Mouse (Mus musculus) frontal cortex, postnatal 25 days (tissue): ENCODE results near the gene Ano6.

Experiments used
- DNase-seq, 2 experiments: peaks; one replicate each; pipeline ENCODE4 v3.0.0; 2022; ENCODE audit warnings: low spot score in 2 of 2

Ano6 gene

GRCm38 (mm10) chr15:95856684-95857595, 66.3 kb downstream of the Ano6 start:
- DNase-seq, result no peak

DNA sequence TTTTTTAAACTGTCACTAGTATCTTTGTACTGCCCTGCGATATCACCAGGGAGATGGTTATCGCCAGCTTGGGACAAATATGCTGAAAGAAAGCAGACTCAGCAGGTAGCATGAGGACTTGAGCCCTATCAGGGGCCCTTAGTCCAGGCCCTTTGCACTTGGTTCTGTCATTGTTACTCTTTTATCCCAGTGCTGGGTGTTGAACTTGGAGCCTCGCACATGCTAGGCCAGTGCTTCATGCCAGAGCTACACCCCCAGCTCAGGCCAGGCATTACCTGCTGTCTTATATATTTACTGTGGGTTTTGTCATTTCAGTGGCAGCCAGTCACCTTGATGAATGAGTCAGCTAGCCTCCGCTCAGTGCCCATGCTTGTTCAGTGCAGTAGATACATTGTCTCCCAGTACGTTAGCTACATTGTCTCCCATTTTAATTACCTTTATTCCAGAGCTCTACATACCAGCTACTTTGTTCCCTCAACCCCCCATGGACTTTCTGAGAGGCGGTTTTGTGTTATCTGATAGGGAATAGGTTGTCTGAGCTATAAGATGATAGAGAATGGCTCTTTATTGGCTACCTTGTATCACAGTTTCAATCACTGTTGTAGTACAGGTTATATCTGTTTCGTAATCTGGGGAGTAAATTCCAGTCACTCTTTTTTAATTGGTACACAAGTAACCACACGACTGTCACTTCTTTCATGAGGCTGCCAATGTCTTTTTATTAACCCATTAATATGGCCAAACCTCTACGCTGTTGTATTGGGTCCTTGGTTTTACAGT, 68.4 kb downstream of the Ano6 start:
- DNase-seq, result no peak

- no peak for DNase-seq
Observed at GRCm38 (mm10) chr15:95863865-95864660, 73.4 kb downstream of the Ano6 start.

- DNase-seq, result no peak
Observed at GRCm38 (mm10) chr15:95865311-95866100, 74.9 kb downstream of the Ano6 start.

- no peak for DNase-seq
Observed at GRCm38 (mm10) chr15:95868172-95868571, 77.5 kb downstream of the Ano6 start.

DNA sequence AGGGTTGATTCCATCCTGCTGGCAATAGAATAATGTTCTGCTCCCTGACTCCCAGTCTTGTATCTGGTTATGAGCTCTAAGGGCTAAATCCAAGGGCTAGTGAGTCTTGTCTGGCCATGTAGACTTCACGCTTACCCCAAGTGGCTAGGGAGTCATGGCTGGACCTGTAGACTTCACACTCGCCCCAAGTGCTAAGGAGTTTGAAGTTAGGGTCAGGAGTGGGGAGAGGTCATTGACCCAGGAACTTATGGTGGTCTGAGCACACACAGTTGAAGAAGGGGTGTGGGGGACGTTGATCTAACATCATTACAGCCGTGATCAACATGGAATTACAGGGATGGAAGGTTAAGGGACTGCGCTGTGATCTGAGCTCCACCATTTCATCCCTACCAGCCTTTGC, 79.0 kb downstream of the Ano6 start:
- DNase-seq, result no peak

DNA sequence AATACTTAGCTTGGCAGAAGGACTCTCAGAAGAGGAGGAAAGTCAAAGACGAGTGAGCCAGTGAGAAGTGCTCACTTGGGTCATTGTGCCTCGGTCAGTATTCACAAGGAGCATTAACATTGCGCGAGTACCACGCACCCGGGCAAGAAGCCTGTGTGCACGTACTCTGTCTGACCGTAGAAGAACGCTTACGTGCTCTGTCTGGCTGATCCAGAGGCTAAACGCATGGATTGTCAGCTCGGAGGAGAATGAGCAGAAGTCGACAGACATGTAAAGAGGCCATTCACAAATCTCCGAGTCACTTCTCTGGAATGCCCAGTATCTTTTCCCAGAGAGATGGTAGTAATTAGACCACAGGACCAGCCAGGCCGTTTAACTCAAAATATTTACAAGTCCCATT, 81.0 kb downstream of the Ano6 start:
- no peak for DNase-seq

DNA sequence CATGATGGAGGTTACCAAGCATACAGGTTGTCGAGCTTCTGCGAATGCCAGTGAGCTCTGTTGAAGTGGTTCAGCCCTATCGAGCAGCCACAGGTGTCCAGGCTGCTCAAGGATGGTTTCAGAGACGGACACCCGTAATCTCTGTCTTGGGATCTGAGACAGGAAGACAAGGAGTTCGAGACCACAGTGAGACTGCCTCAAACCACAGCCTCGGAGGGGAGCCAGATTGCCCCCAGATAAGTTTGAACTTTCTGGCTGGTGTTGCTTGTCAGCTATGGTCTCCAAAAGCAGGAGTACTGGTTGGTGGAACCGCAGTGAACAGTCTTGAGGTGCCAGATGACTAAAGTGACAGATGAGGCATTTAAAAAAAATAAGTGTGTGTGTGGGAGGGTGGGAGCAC, 81.8 kb downstream of the Ano6 start:
- DNase-seq, result no peak

DNA sequence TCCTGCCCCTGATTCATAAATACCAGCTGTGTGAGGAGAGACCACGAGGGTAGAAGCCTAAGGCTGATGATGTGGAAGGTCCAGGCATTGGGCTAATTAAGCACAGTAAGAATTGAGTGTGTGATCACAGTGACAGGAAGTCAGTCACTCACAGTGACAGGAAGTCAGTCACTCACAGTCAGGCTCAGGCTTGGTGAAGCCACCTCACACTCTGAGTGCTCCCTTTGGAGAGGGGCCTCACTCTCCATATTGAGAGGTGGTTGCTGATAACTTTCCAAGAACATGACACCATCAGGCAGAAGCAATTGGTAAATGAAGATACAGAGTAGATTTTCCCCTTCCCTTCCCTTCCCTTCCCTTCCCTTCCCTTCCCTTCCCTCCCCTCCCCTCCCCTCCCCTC, 82.6 kb downstream of the Ano6 start:
- no peak for DNase-seq

DNA sequence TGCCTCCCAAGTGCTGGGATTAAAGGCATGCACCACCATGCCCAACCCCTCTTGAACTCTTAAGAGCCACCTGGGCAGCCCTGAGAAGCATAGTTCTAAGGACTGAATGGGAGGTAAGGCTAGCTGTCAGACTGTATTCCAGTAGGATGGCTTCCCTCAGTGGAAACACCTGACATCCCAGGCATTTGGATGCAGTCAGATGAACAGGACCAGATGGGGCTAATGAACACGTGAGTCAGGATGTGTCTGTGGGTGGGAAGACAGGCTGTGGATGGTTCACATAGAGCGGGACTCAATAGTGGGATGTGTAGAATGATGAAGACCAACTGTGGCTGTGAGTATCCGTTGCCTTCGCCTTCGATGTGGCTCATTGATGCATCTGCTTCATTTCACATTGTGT, 83.6 kb downstream of the Ano6 start:
- no peak for DNase-seq

GRCm38 (mm10) chr15:95874726-95875125, 84.1 kb downstream of the Ano6 start:
- DNase-seq, result no peak

DNA sequence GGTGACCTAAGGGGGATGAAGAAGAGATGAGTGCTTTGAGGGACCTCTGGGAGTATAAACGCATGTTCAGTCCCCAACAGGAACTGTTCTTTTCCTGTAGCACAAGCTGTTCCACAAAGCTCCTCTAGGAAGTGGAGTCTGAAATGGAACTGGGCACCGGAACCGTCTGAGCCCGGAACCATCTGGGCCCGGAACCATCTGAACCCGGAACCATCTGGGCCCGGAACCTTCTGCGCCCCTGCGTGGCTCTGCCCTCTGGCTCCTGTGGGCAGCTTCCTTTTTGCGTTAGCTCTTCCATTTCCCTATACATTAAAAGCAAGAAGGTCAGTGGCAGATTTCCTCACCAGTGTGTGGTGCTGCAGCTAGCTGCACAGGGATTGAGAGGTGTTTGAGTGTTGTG, 85.3 kb downstream of the Ano6 start:
- no peak for DNase-seq

GRCm38 (mm10) chr15:95880616-95881151, 90.0 kb downstream of the Ano6 start:
- DNase-seq, result no peak

DNA sequence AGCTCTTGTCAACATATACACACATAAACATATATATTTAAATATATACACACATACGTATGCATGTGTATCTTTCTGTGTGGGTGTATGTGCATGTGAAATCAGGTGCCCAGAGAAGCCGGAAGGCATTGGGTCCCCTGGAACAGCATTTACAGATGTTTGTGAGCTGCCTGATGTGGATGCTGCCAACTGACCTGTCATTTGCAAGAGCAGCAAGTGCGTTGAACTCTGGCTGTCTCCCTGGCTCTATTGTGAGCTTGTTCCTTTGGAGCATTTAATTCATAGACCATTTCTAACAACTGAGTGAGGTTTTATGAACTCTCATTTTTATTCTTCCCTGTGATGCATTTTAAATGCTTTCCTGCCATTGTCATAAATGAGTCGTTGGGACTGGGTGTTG, 91.8 kb downstream of the Ano6 start:
- no peak for DNase-seq

DNA sequence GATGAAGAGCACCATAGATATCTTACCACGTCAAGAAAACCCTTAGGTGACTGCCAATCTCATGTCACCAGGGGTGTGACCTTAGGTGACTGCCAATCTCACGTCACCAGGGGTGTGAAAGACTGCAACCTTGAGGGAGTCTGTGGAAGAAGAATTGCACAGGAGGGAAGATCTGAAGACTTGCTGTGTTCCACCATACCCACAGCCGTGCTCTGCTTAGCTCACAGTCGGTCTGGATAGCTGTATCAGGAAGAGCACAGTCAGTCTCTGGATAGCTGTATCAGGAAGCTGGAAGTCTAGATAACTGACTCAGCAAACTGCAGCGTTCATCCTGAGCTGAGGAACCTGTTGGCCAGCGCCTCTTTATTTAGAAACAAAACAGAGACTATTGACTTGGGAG, 92.9 kb downstream of the Ano6 start:
- no peak for DNase-seq

GRCm38 (mm10) chr15:95884658-95885620, 94.3 kb downstream of the Ano6 start:
- no peak for DNase-seq

GRCm38 (mm10) chr15:95885953-95886820, 95.5 kb downstream of the Ano6 start:
- no peak for DNase-seq

DNA sequence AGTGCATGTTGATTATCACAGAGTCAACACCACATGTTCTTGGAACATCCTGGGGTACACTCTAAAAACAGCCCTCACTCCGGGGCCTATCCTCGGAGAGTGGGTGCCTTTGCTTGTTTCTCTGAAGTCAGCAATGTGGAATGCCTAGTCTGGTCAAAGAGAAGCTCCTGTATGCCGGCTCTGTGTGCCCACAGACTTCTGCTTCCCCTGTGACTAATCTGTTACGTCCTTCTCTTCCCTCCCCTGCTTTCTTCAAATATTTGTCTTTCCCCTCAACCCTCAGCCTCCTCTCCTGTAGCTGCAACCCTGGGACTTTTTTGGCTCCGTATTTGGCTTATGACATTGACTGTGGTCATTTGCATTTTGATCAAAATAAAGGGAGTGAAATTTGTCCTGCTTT, 96.7 kb downstream of the Ano6 start:
- no peak for DNase-seq

GRCm38 (mm10) chr15:95888556-95888955, 97.9 kb downstream of the Ano6 start:
- no peak for DNase-seq
